24 mouse cellular contexts compared by ENCODE assay signal in the genomic region with DNA sequence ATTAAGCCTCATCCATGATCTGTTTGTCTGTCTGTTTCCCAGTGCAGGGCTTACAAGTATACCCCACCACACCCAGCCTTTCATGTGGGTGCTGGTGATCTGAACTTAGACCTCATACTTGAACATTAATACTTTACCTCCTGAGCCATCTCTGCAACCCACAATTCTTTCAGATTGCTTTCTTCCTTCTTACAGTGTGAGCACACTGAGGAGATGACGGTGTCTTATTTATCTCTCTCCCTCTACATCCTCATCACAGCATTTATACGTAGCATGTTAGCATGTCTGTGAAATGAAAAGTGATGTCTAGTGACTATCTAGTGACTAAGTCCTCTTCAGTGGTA. TPM values are rescaled to one million over a fixed set of nuclear protein-coding genes. Genes with fewer than 3 reads are reported as not detected.
DNase-seq lines count a peak whose midpoint lies in the region; ATAC-seq and TF ChIP-seq lines count a peak whose summit lies in the region.
"Had no signal": no experiment of that assay in that cellular context is flagged by ENCODE, and none has a peak within 500 bp of the region (broad histone marks: within the 10 kb centered on the region; RNA-seq: fewer than 3 reads in every experiment).

No protein-coding gene starts in this region.

- no peak overlapping the region for H3K27ac ChIP-seq in heart, embryonic 10.5 days
- peak overlapping the region; percentile 64 for H3K27ac ChIP-seq in embryonic fibroblast, embryonic 13.5 days (ENCODE audit: insufficient read depth, low read length)
- no peak overlapping the region for H3K27ac ChIP-seq in hindbrain, embryonic 16.5 days (ENCODE audit: low read depth, low read length)
- no peak overlapping the region for H3K27ac ChIP-seq in neural tube, embryonic 15.5 days (replicated peaks)
- H3K27ac ChIP-seq: forebrain, embryonic 13.5 days; hindbrain, embryonic 15.5 days; layer of hippocampus, adult 2 months; liver, embryonic 14.5 days had no signal

- intact Hi-C loops in heart, postnatal 14 days (cut with DNase I), result no loop called here

- WGBS in heart, embryonic 10.5 days, result 92% methylated on average over 2 of the region's 2 CpGs
- WGBS in hindbrain, embryonic 16.5 days, result 93% methylated on average over 2 of the region's 2 CpGs
- 90% methylated on average over 2 of the region's 2 CpGs for WGBS in neural tube, embryonic 15.5 days

- no peak for TF ChIP-seq CTCF in embryonic fibroblast, embryonic 13.5 days (IDR thresholded peaks at IDR 0.05; ENCODE audit: borderline replicate concordance, insufficient read depth, low read length)

- no peak overlapping the region for H3K4me3 ChIP-seq in heart, embryonic 10.5 days
- H3K4me3 ChIP-seq in embryonic fibroblast, embryonic 13.5 days (ENCODE audit: insufficient read depth, low read length), result no peak overlapping the region
- no peak overlapping the region for H3K4me3 ChIP-seq in hindbrain, embryonic 16.5 days (ENCODE audit: low read length)
- H3K4me3 ChIP-seq in neural tube, embryonic 15.5 days (replicated peaks), result no peak overlapping the region
- H3K4me3 ChIP-seq: forebrain, embryonic 13.5 days; hindbrain, embryonic 15.5 days; layer of hippocampus, adult 2 months had no signal

- H3K36me3 ChIP-seq in heart, embryonic 10.5 days, result peaks cover 6% of the 10 kb centered on the region
- H3K36me3 ChIP-seq in hindbrain, embryonic 16.5 days (ENCODE audit: control insufficient read depth, insufficient read depth, low read length), result peaks cover 7% of the 10 kb centered on the region
- peaks cover 23% of the 10 kb centered on the region for H3K36me3 ChIP-seq in neural tube, embryonic 15.5 days

- H3K9me3 ChIP-seq in heart, embryonic 10.5 days, result no peaks in the 10 kb centered on the region
- no peaks in the 10 kb centered on the region for H3K9me3 ChIP-seq in hindbrain, embryonic 16.5 days (ENCODE audit: control insufficient read depth, low read length)
- H3K9me3 ChIP-seq in neural tube, embryonic 15.5 days (replicated peaks), result no peaks in the 10 kb centered on the region
- H3K9me3 ChIP-seq: forebrain, embryonic 13.5 days; hindbrain, embryonic 15.5 days had no signal

- no peak for ATAC-seq in hindbrain, embryonic 16.5 days
- no peak for ATAC-seq in neural tube, embryonic 15.5 days (ENCODE audit: low FRiP score)
- ATAC-seq: forebrain, embryonic 13.5 days had no signal

- no peak overlapping the region for H3K9ac ChIP-seq in hindbrain, embryonic 16.5 days (ENCODE audit: low read depth, low read length)
- H3K9ac ChIP-seq in neural tube, embryonic 15.5 days (replicated peaks), result no peak overlapping the region
- H3K9ac ChIP-seq: forebrain, embryonic 13.5 days; hindbrain, embryonic 15.5 days; liver, embryonic 14.5 days had no signal

- DNase-seq in heart, embryonic 10.5 days (ENCODE audit: low spot score), result peak; percentile 17
- DNase-seq in heart, postnatal 14 days, result no peak
- peak; percentile 40 for DNase-seq in thymus, postnatal 25 days
- DNase-seq in thymus, postnatal 36 days, result no peak
- no peak for DNase-seq in lung, postnatal 4 days
- DNase-seq: adrenal gland, postnatal 10 days; cerebellum, adult 11 months; cerebellum, adult 9-10 months; gastrocnemius, postnatal 25 days; kidney, adult 11 months; liver; lung, adult 2 months; lung, postnatal 10 days; midbrain, embryonic 14.5 days; right cerebral cortex, postnatal 4 days had no signal

- H3K4me1 ChIP-seq in heart, embryonic 10.5 days, result peaks cover 17% of the 10 kb centered on the region
- peaks cover 8% of the 10 kb centered on the region for H3K4me1 ChIP-seq in embryonic fibroblast, embryonic 13.5 days (ENCODE audit: control insufficient read depth, insufficient read depth, low read length)
- no peaks in the 10 kb centered on the region for H3K4me1 ChIP-seq in hindbrain, embryonic 16.5 days (ENCODE audit: control insufficient read depth, insufficient read depth, low read depth, low read length)
- no peaks in the 10 kb centered on the region for H3K4me1 ChIP-seq in neural tube, embryonic 15.5 days
- H3K4me1 ChIP-seq: forebrain, embryonic 13.5 days; hindbrain, embryonic 15.5 days had no signal

- no peaks in the 10 kb centered on the region for H3K27me3 ChIP-seq in heart, embryonic 10.5 days (ENCODE audit: insufficient read depth, poor library complexity, severe bottlenecking)
- no peaks in the 10 kb centered on the region for H3K27me3 ChIP-seq in hindbrain, embryonic 16.5 days (replicated peaks; ENCODE audit: control insufficient read depth, insufficient read depth, low read length)
- no peaks in the 10 kb centered on the region for H3K27me3 ChIP-seq in neural tube, embryonic 15.5 days (replicated peaks)
- H3K27me3 ChIP-seq: CH12.LX; forebrain, embryonic 13.5 days; hindbrain, embryonic 15.5 days had no signal

- TF ChIP-seq POLR2A in embryonic fibroblast, embryonic 13.5 days (IDR thresholded peaks at IDR 0.05; ENCODE audit: low read depth, low read length), result no peak

- no peak overlapping the region for H3K4me2 ChIP-seq in hindbrain, embryonic 16.5 days (ENCODE audit: low read length)
- no peak overlapping the region for H3K4me2 ChIP-seq in neural tube, embryonic 15.5 days
- H3K4me2 ChIP-seq: forebrain, embryonic 13.5 days; heart, embryonic 11.5 days; hindbrain, embryonic 15.5 days had no signal

RNA-seq across cellular contexts. Expression of gene Vps45, which starts 17.6 kb away (rescaled TPM):
- polyA plus RNA-seq in heart, embryonic 10.5 days (2016; fragmentation: Nextera tagmentation; extraction: Ambion mirVana), result 26.1 and 30.6 TPM in 2 replicates
- total RNA-seq in heart, postnatal 14 days (2021), result 10 to 100 TPM; 27.7 to 29.7 TPM
- 15.5 and 15.6 TPM in 2 replicates for polyA plus RNA-seq in embryonic fibroblast, embryonic 13.5 days (2011; ENCODE audit: insufficient read length, low read depth, missing spikeins)
- polyA plus RNA-seq in hindbrain, embryonic 16.5 days (2015; fragmentation: Nextera tagmentation; extraction: Ambion mirVana), result 58.7 and 60.8 TPM in 2 replicates
- 53.8 and 67.8 TPM in 2 replicates for polyA plus RNA-seq in neural tube, embryonic 15.5 days (2015; fragmentation: Nextera tagmentation; extraction: Ambion mirVana)

RNA-seq across cellular contexts. Expression of gene Plekho1, which starts 44.8 kb away (rescaled TPM):
- 75.1 and 88.2 TPM in 2 replicates for polyA plus RNA-seq in heart, embryonic 10.5 days (2016; fragmentation: Nextera tagmentation; extraction: Ambion mirVana)
- 10 to 100 TPM; 92.3 to 93.0 TPM for total RNA-seq in heart, postnatal 14 days (2021)
- 53.5 and 57.7 TPM in 2 replicates for polyA plus RNA-seq in embryonic fibroblast, embryonic 13.5 days (2011; ENCODE audit: insufficient read length, low read depth, missing spikeins)
- 27.7 and 41.3 TPM in 2 replicates for polyA plus RNA-seq in hindbrain, embryonic 16.5 days (2015; fragmentation: Nextera tagmentation; extraction: Ambion mirVana)
- 46.7 and 48.6 TPM in 2 replicates for polyA plus RNA-seq in neural tube, embryonic 15.5 days (2015; fragmentation: Nextera tagmentation; extraction: Ambion mirVana)

Comparison
In these comparisons a context has a peak if more than half of its experiments do, and no peak if none do; other contexts are left out.
1. DNase-seq: peak in heart, embryonic 10.5 days (single experiment) and thymus, postnatal 25 days (single experiment); none in heart, postnatal 14 days (0 of 2), thymus, postnatal 36 days (0 of 2) and lung, postnatal 4 days (0 of 2).